Mouse (Mus musculus): ENCODE data around the gene Olfr1323.

Olfr1323 gene

GRCm38 (mm10) chrX:50019259-50019658 is at the start of gene Olfr1323:
TSS of gene Olfr1323 (minus strand) at chrX:50019359.
- DNase-seq (ENCODE audit: low spot score): no peak

- no peak for DNase-seq (ENCODE audit: low spot score)
These were observed 6.9 kb downstream of the Olfr1323 start for GRCm38 (mm10) chrX:50012242-50012641.

Data from lung, postnatal 25 days (tissue).